Mouse (Mus musculus): ENCODE data around the gene Pex1. TPM values are rescaled to one million over a fixed set of nuclear protein-coding genes. Genes with fewer than 3 reads are reported as not detected.

The Pex1 gene
- 7.7 and 9.3 TPM in 2 replicates for polyA plus RNA-seq (2014; fragmentation: Nextera tagmentation; extraction: Ambion mirVana)

- H3K9ac ChIP-seq (ENCODE audit: low read depth, low read length), result peak within 1 kb of the TSS; percentile 75
- peaks cover 7% of the 10 kb centered on the region for H3K4me1 ChIP-seq (replicated peaks; ENCODE audit: control insufficient read depth, insufficient read depth, low read length)
- ATAC-seq (replicated peaks; ENCODE audit: low FRiP score) (peak; percentile 98), DNase-seq (ENCODE audit: low spot score) (peak; percentile 91)
- under 1% methylated on average over 50 of the region's 50 CpGs for WGBS
- H3K4me2 ChIP-seq, result peak within 1 kb of the TSS; percentile 77
- no peaks in the 10 kb centered on the region for H3K9me3 ChIP-seq (ENCODE audit: control insufficient read depth, low read length)
- H3K27me3 ChIP-seq (replicated peaks; ENCODE audit: control insufficient read depth, insufficient read depth, low read length), result no peaks in the 10 kb centered on the region
- H3K36me3 ChIP-seq (ENCODE audit: control insufficient read depth, insufficient read depth, low read length), result peaks cover 9% of the 10 kb centered on the region
- H3K4me3 ChIP-seq (ENCODE audit: low read depth, low read length), result peak within 1 kb of the TSS; percentile 71
- peak within 1 kb of the TSS; percentile 57 for H3K27ac ChIP-seq (ENCODE audit: low read depth, low read length)
These were observed at the start of gene Pex1 for GRCm38 (mm10) chr5:3595693-3596398. Gene Pex1, plus strand, starts transcription at chr5:3596066.

- peaks cover 2% of the 10 kb centered on the region; the same call in 1 of the 2 replicates for H3K36me3 ChIP-seq (ENCODE audit: control insufficient read depth, insufficient read depth, low read length)
- no peak for DNase-seq (ENCODE audit: low spot score)
- no peak overlapping the region for H3K27ac ChIP-seq (ENCODE audit: low read depth, low read length)
- no peaks in the 10 kb centered on the region for H3K27me3 ChIP-seq (replicated peaks; ENCODE audit: control insufficient read depth, insufficient read depth, low read length)
- H3K4me3 ChIP-seq (ENCODE audit: low read depth, low read length), result no peak overlapping the region
- no peak overlapping the region for H3K9ac ChIP-seq (ENCODE audit: low read depth, low read length)
- peaks cover 8% of the 10 kb centered on the region; the same call in 1 of the 2 replicates for H3K4me1 ChIP-seq (replicated peaks; ENCODE audit: control insufficient read depth, insufficient read depth, low read length)
- no peak overlapping the region for H3K4me2 ChIP-seq
- no peak for ATAC-seq (replicated peaks; ENCODE audit: low FRiP score)
- WGBS, result 77% methylated on average over 1 of the region's 1 CpGs
- no peaks in the 10 kb centered on the region for H3K9me3 ChIP-seq (ENCODE audit: control insufficient read depth, low read length)
These were observed 49.6 kb upstream of the Pex1 start for GRCm38 (mm10) chr5:3546226-3546625.

- no peaks in the 10 kb centered on the region for H3K4me1 ChIP-seq (replicated peaks; ENCODE audit: control insufficient read depth, insufficient read depth, low read length)
- no peak overlapping the region for H3K4me2 ChIP-seq
- H3K27me3 ChIP-seq (replicated peaks; ENCODE audit: control insufficient read depth, insufficient read depth, low read length), result no peaks in the 10 kb centered on the region
- ATAC-seq (replicated peaks; ENCODE audit: low FRiP score) (no peak), DNase-seq (ENCODE audit: low spot score) (no peak)
- 97% methylated on average over 1 of the region's 1 CpGs for WGBS
- no peak overlapping the region for H3K9ac ChIP-seq (ENCODE audit: low read depth, low read length)
- H3K9me3 ChIP-seq (ENCODE audit: control insufficient read depth, low read length), result no peaks in the 10 kb centered on the region
- H3K4me3 ChIP-seq (ENCODE audit: low read depth, low read length), result no peak overlapping the region
- peaks cover 6% of the 10 kb centered on the region; the same call in 1 of the 2 replicates for H3K36me3 ChIP-seq (ENCODE audit: control insufficient read depth, insufficient read depth, low read length)
- no peak overlapping the region for H3K27ac ChIP-seq (ENCODE audit: low read depth, low read length)
These were observed 44.4 kb upstream of the Pex1 start for GRCm38 (mm10) chr5:3551481-3551880.

- Histone ChIP-seq H3K9ac (ENCODE audit: low read depth, low read length) (no peak overlapping the region), H3K27ac (ENCODE audit: low read depth, low read length) (no peak overlapping the region), H3K36me3 (ENCODE audit: control insufficient read depth, insufficient read depth, low read length) (peaks cover 9% of the 10 kb centered on the region; the same call in 1 of the 2 replicates), H3K27me3 (replicated peaks; ENCODE audit: control insufficient read depth, insufficient read depth, low read length) (no peaks in the 10 kb centered on the region), H3K4me1 (replicated peaks; ENCODE audit: control insufficient read depth, insufficient read depth, low read length) (no peaks in the 10 kb centered on the region), H3K9me3 (ENCODE audit: control insufficient read depth, low read length) (no peaks in the 10 kb centered on the region), H3K4me2 (no peak overlapping the region), H3K4me3 (ENCODE audit: low read depth, low read length) (no peak overlapping the region)
- DNase-seq (ENCODE audit: low spot score), result no peak
- WGBS, result 91% methylated on average over 2 of the region's 2 CpGs
- ATAC-seq (replicated peaks; ENCODE audit: low FRiP score), result no peak
These were observed 41.7 kb upstream of the Pex1 start for GRCm38 (mm10) chr5:3554198-3554597.

- H3K9me3 ChIP-seq (ENCODE audit: control insufficient read depth, low read length), result peaks cover 5% of the 10 kb centered on the region; the same call in 1 of the 2 replicates
- H3K27ac ChIP-seq (ENCODE audit: low read depth, low read length), result no peak within 1 kb of the TSS
- ATAC-seq (replicated peaks; ENCODE audit: low FRiP score) (no peak), DNase-seq (ENCODE audit: low spot score) (no peak)
- peaks cover 60% of the 10 kb centered on the region for H3K36me3 ChIP-seq (ENCODE audit: control insufficient read depth, insufficient read depth, low read length)
- no peaks in the 10 kb centered on the region for H3K4me1 ChIP-seq (replicated peaks; ENCODE audit: control insufficient read depth, insufficient read depth, low read length)
- no peak within 1 kb of the TSS for H3K9ac ChIP-seq (ENCODE audit: low read depth, low read length)
- no peak within 1 kb of the TSS for H3K4me2 ChIP-seq
- WGBS, result 95% methylated on average over 4 of the region's 4 CpGs
- no peak within 1 kb of the TSS for H3K4me3 ChIP-seq (ENCODE audit: low read depth, low read length)
- H3K27me3 ChIP-seq (replicated peaks; ENCODE audit: control insufficient read depth, insufficient read depth, low read length), result no peaks in the 10 kb centered on the region
These were observed 24.6 kb upstream of the Pex1 start, which contains the start of gene 1700109H08Rik for GRCm38 (mm10) chr5:3571266-3571665. Gene 1700109H08Rik, plus strand, starts transcription at chr5:3571566.

- Histone ChIP-seq H3K4me2 (no peak overlapping the region), H3K27me3 (replicated peaks; ENCODE audit: control insufficient read depth, insufficient read depth, low read length) (no peaks in the 10 kb centered on the region), H3K36me3 (ENCODE audit: control insufficient read depth, insufficient read depth, low read length) (peaks cover 75% of the 10 kb centered on the region), H3K9ac (ENCODE audit: low read depth, low read length) (no peak overlapping the region), H3K4me1 (replicated peaks; ENCODE audit: control insufficient read depth, insufficient read depth, low read length) (no peaks in the 10 kb centered on the region), H3K27ac (ENCODE audit: low read depth, low read length) (no peak overlapping the region), H3K9me3 (ENCODE audit: control insufficient read depth, low read length) (peaks cover 5% of the 10 kb centered on the region; the same call in 1 of the 2 replicates), H3K4me3 (ENCODE audit: low read depth, low read length) (no peak overlapping the region)
- DNase-seq (ENCODE audit: low spot score) (no peak), ATAC-seq (replicated peaks; ENCODE audit: low FRiP score) (no peak)
- WGBS, result 92% methylated on average over 2 of the region's 2 CpGs
These were observed 21.0 kb upstream of the Pex1 start for GRCm38 (mm10) chr5:3574825-3575224.

GRCm38 (mm10) chr5:3577939-3578338 lies 17.9 kb upstream of the Pex1 start:
- H3K36me3 ChIP-seq (ENCODE audit: control insufficient read depth, insufficient read depth, low read length), result peaks cover 58% of the 10 kb centered on the region
- no peak for DNase-seq (ENCODE audit: low spot score)
- peaks cover 5% of the 10 kb centered on the region; the same call in 1 of the 2 replicates for H3K9me3 ChIP-seq (ENCODE audit: control insufficient read depth, low read length)
- H3K4me3 ChIP-seq (ENCODE audit: low read depth, low read length), result no peak overlapping the region
- H3K9ac ChIP-seq (ENCODE audit: low read depth, low read length), result no peak overlapping the region
- no peaks in the 10 kb centered on the region for H3K4me1 ChIP-seq (replicated peaks; ENCODE audit: control insufficient read depth, insufficient read depth, low read length)
- H3K4me2 ChIP-seq, result no peak overlapping the region
- 91% methylated on average over 2 of the region's 2 CpGs for WGBS
- no peak for ATAC-seq (replicated peaks; ENCODE audit: low FRiP score)
- no peaks in the 10 kb centered on the region for H3K27me3 ChIP-seq (replicated peaks; ENCODE audit: control insufficient read depth, insufficient read depth, low read length)
- H3K27ac ChIP-seq (ENCODE audit: low read depth, low read length), result no peak overlapping the region

- 93% methylated on average over 7 of the region's 7 CpGs for WGBS
- no peak for DNase-seq (ENCODE audit: low spot score)
- Histone ChIP-seq H3K27me3 (replicated peaks; ENCODE audit: control insufficient read depth, insufficient read depth, low read length) (no peaks in the 10 kb centered on the region), H3K4me1 (replicated peaks; ENCODE audit: control insufficient read depth, insufficient read depth, low read length) (no peaks in the 10 kb centered on the region), H3K9me3 (ENCODE audit: control insufficient read depth, low read length) (peaks cover 5% of the 10 kb centered on the region; the same call in 1 of the 2 replicates), H3K9ac (ENCODE audit: low read depth, low read length) (no peak overlapping the region), H3K27ac (ENCODE audit: low read depth, low read length) (no peak overlapping the region), H3K36me3 (ENCODE audit: control insufficient read depth, insufficient read depth, low read length) (peaks cover 55% of the 10 kb centered on the region), H3K4me2 (no peak overlapping the region), H3K4me3 (ENCODE audit: low read depth, low read length) (no peak overlapping the region)
- no peak for ATAC-seq (replicated peaks; ENCODE audit: low FRiP score)
These were observed 16.8 kb upstream of the Pex1 start for GRCm38 (mm10) chr5:3579066-3579465.

- H3K27me3 ChIP-seq (replicated peaks; ENCODE audit: control insufficient read depth, insufficient read depth, low read length), result no peaks in the 10 kb centered on the region
- peak within 1 kb of the TSS; percentile 57 for H3K27ac ChIP-seq (ENCODE audit: low read depth, low read length)
- H3K9ac ChIP-seq (ENCODE audit: low read depth, low read length), result peak within 1 kb of the TSS; percentile 75
- peaks cover 7% of the 10 kb centered on the region for H3K4me1 ChIP-seq (replicated peaks; ENCODE audit: control insufficient read depth, insufficient read depth, low read length)
- WGBS, result under 1% methylated on average over 31 of the region's 31 CpGs
- peaks cover 3% of the 10 kb centered on the region for H3K36me3 ChIP-seq (ENCODE audit: control insufficient read depth, insufficient read depth, low read length)
- peak within 1 kb of the TSS; percentile 77 for H3K4me2 ChIP-seq
- DNase-seq (ENCODE audit: low spot score) (peak; percentile 77), ATAC-seq (replicated peaks; ENCODE audit: low FRiP score) (peak; percentile 80)
- H3K4me3 ChIP-seq (ENCODE audit: low read depth, low read length), result peak within 1 kb of the TSS; percentile 71
- no peaks in the 10 kb centered on the region for H3K9me3 ChIP-seq (ENCODE audit: control insufficient read depth, low read length)
These were observed 517 bp downstream of the Pex1 start, which contains the start of gene Rbm48 for GRCm38 (mm10) chr5:3596399-3596766. Gene Rbm48, minus strand, starts transcription at chr5:3596585.

All from liver, embryonic 11.5 days (tissue).